Mouse (Mus musculus): ENCODE results near the gene Csnk1d. TPM values are rescaled to one million over a fixed set of nuclear protein-coding genes. Genes with fewer than 3 reads are reported as not detected.

Gene Csnk1d
- polyA plus RNA-seq, 1 experiment: 106 TPM

DNA sequence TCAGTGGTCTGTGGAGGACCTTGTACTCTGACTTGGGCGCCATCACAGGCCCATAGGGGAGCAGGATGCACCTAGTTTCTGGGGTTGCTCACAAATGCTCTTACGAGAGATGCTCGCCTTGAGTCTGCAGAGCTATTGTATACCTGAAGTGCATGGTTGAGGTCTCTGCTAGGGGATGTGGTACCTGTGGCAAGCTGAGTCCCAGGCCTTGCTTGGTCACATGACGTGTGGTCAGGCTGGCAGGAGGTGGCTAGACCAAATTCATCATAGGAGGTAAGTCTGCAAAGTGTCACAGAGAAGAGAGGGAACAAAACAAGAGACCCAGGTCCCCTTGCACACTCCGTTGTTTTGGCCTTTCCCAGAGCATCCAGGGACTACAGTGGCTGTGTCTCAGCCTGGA is 28.4 kb upstream of the Csnk1d start:
- 57% methylated on average over 5 of the region's 5 CpGs for WGBS
- DNase-seq: no peak
- Histone ChIP-seq H3K4me1 (replicated peaks; ENCODE audit: control insufficient read depth, insufficient read depth, low read length) (0 out of 2 replicates have a peak, but pooled peaks cover 2% of the 10 kb centered on the region), H3K4me3 (ENCODE audit: control insufficient read depth, insufficient read depth, low read length) (no peak overlapping the region), H3K27ac (ENCODE audit: control insufficient read depth, insufficient read depth, low read length) (no peak overlapping the region), H3K36me3 (ENCODE audit: control insufficient read depth, insufficient read depth, low read length) (no peaks in the 10 kb centered on the region), H3K27me3 (ENCODE audit: control insufficient read depth, insufficient read depth, low read length) (no peaks in the 10 kb centered on the region)
- TF ChIP-seq CTCF (IDR thresholded peaks at IDR 0.05; ENCODE audit: borderline replicate concordance, control insufficient read depth, extremely low read depth, insufficient read depth, low read length, poor library complexity) (no peak), POLR2A (IDR thresholded peaks at IDR 0.05; ENCODE audit: control insufficient read depth, extremely low read depth, insufficient read depth, low read length, poor library complexity) (no peak)

DNA sequence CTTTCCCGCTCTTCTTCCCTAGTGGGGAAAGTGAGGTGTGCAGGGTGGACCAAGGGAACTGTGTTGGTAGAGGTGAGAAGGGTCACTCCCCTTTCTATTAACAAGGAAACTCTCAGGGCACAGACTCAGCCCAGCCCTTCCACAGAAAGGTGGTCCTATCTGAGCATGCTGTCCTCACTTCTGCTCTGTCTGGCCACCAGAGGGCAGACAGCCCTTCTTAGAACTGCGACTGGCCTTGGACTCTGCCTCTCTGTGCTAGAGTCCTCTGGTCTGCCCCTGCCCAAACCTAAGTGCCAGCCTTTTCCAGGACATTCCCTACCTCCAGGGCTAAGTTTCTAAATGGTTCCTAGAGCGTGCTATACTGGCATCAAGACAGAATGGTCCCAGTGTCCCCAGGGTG is 26.6 kb upstream of the Csnk1d start:
- H3K27me3 ChIP-seq (ENCODE audit: control insufficient read depth, insufficient read depth, low read length): no peaks in the 10 kb centered on the region
- H3K4me1 ChIP-seq (replicated peaks; ENCODE audit: control insufficient read depth, insufficient read depth, low read length): 0 out of 2 replicates have a peak, but pooled peaks cover 2% of the 10 kb centered on the region
- H3K4me3 ChIP-seq (ENCODE audit: control insufficient read depth, insufficient read depth, low read length): no peak overlapping the region
- 55% methylated on average over 3 of the region's 3 CpGs for WGBS
- no peaks in the 10 kb centered on the region for H3K36me3 ChIP-seq (ENCODE audit: control insufficient read depth, insufficient read depth, low read length)
- no peak overlapping the region for H3K27ac ChIP-seq (ENCODE audit: control insufficient read depth, insufficient read depth, low read length)
- DNase-seq: peak; percentile 55
- TF ChIP-seq POLR2A (IDR thresholded peaks at IDR 0.05; ENCODE audit: control insufficient read depth, extremely low read depth, insufficient read depth, low read length, poor library complexity) (no peak), CTCF (IDR thresholded peaks at IDR 0.05; ENCODE audit: borderline replicate concordance, control insufficient read depth, extremely low read depth, insufficient read depth, low read length, poor library complexity) (peak; percentile 83; the same call in 1 of the 2 replicates)

DNA sequence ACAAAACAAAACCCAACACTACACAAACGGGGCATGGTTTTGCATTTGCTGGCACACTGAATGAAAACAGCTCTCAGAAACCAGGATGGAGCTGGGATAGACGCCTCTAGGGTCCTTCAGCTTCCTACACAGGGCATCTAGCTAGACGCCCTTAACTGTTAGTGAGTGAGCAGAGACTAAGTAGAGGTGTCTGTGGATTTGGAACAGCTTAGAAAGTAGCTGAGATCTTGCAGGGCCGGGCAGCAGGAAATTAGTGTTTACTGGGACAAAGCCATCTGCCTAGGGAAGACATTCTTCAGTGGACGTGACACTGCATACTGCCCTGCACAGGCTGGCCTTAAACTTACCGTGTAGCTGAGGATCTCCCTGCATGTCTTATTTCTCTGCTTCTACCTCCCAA is 24.3 kb upstream of the Csnk1d start:
- Histone ChIP-seq H3K4me3 (ENCODE audit: control insufficient read depth, insufficient read depth, low read length) (no peak overlapping the region), H3K4me1 (replicated peaks; ENCODE audit: control insufficient read depth, insufficient read depth, low read length) (no peaks in the 10 kb centered on the region), H3K27me3 (ENCODE audit: control insufficient read depth, insufficient read depth, low read length) (no peaks in the 10 kb centered on the region), H3K27ac (ENCODE audit: control insufficient read depth, insufficient read depth, low read length) (no peak overlapping the region), H3K36me3 (ENCODE audit: control insufficient read depth, insufficient read depth, low read length) (no peaks in the 10 kb centered on the region)
- TF ChIP-seq POLR2A (IDR thresholded peaks at IDR 0.05; ENCODE audit: control insufficient read depth, extremely low read depth, insufficient read depth, low read length, poor library complexity): no peak
- no peak for TF ChIP-seq CTCF (IDR thresholded peaks at IDR 0.05; ENCODE audit: borderline replicate concordance, control insufficient read depth, extremely low read depth, insufficient read depth, low read length, poor library complexity)
- WGBS: 83% methylated on average over 6 of the region's 6 CpGs
- DNase-seq: no peak

GRCm38 (mm10) chr11:121014896-121015300 is 23.8 kb upstream of the Csnk1d start:
- DNase-seq: no peak
- Histone ChIP-seq H3K4me1 (replicated peaks; ENCODE audit: control insufficient read depth, insufficient read depth, low read length) (no peaks in the 10 kb centered on the region), H3K36me3 (ENCODE audit: control insufficient read depth, insufficient read depth, low read length) (no peaks in the 10 kb centered on the region), H3K27ac (ENCODE audit: control insufficient read depth, insufficient read depth, low read length) (no peak overlapping the region), H3K4me3 (ENCODE audit: control insufficient read depth, insufficient read depth, low read length) (no peak overlapping the region), H3K27me3 (ENCODE audit: control insufficient read depth, insufficient read depth, low read length) (no peaks in the 10 kb centered on the region)
- 73% methylated on average over 19 of the region's 19 CpGs for WGBS
- no peak for TF ChIP-seq POLR2A (IDR thresholded peaks at IDR 0.05; ENCODE audit: control insufficient read depth, extremely low read depth, insufficient read depth, low read length, poor library complexity)
- TF ChIP-seq CTCF (IDR thresholded peaks at IDR 0.05; ENCODE audit: borderline replicate concordance, control insufficient read depth, extremely low read depth, insufficient read depth, low read length, poor library complexity): no peak

DNA sequence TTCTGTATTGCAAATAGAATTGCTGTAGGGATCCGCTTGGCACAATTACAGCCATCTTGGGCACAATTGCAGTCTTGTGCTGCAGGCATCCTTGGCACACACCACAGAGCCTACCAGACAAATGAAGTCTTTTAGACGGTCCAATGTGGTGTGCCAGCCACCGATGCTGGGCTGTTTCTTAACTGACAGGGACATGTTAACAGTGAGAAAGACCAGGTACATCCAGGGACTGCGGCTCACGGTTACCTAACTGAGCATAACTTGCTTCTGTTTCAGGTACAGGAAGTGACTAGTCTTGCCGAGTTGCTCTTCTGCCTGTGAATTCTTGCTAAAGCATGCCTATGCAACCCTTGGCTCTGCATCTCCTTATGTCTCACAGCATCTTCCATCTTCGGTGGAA is 22.5 kb upstream of the Csnk1d start:
- Histone ChIP-seq H3K4me3 (ENCODE audit: control insufficient read depth, insufficient read depth, low read length) (no peak overlapping the region), H3K4me1 (replicated peaks; ENCODE audit: control insufficient read depth, insufficient read depth, low read length) (no peaks in the 10 kb centered on the region), H3K27ac (ENCODE audit: control insufficient read depth, insufficient read depth, low read length) (no peak overlapping the region), H3K27me3 (ENCODE audit: control insufficient read depth, insufficient read depth, low read length) (no peaks in the 10 kb centered on the region), H3K36me3 (ENCODE audit: control insufficient read depth, insufficient read depth, low read length) (no peaks in the 10 kb centered on the region)
- no peak for DNase-seq
- WGBS: 81% methylated on average over 7 of the region's 7 CpGs
- TF ChIP-seq POLR2A (IDR thresholded peaks at IDR 0.05; ENCODE audit: control insufficient read depth, extremely low read depth, insufficient read depth, low read length, poor library complexity) (no peak), CTCF (IDR thresholded peaks at IDR 0.05; ENCODE audit: borderline replicate concordance, control insufficient read depth, extremely low read depth, insufficient read depth, low read length, poor library complexity) (no peak)

DNA sequence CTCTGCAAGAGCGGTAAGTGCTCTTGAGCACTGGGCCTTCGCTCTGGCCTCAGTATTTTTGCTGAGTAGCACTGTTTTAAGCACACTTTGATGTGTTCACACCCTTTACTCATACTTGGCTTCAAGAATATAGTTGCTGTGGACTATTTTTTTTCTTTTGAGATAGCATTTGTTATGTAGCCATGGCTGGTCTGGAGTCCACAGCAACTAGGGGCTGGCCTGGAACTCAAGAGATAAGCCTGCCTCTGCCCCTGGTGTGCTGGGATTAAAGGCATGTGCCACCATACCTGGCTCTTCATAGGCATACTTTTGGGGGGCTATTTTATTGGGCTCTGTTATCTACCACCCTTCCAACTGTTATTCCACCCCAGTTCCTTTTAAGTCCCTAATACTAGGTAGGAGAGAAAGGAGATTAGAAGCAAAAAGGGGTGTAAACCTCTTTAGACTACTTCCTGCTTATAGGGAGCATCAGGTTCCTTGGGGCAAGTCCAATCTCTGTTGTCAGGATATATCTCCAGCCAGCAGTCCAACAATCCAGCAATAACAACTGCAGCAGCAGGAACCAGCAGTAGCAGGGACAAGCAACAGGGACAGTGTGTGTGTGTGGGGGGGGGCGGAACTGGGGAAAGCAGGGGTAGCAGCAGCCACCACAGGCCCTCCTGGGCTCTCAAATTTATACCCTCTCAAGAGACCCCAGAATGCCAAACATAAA is 19.1 kb upstream of the Csnk1d start:
- Histone ChIP-seq H3K27me3 (ENCODE audit: control insufficient read depth, insufficient read depth, low read length) (no peaks in the 10 kb centered on the region), H3K4me1 (replicated peaks; ENCODE audit: control insufficient read depth, insufficient read depth, low read length) (no peaks in the 10 kb centered on the region), H3K4me3 (ENCODE audit: control insufficient read depth, insufficient read depth, low read length) (no peak overlapping the region), H3K36me3 (ENCODE audit: control insufficient read depth, insufficient read depth, low read length) (no peaks in the 10 kb centered on the region), H3K27ac (ENCODE audit: control insufficient read depth, insufficient read depth, low read length) (no peak overlapping the region)
- no peak for DNase-seq
- TF ChIP-seq CTCF (IDR thresholded peaks at IDR 0.05; ENCODE audit: borderline replicate concordance, control insufficient read depth, extremely low read depth, insufficient read depth, low read length, poor library complexity): no peak
- no peak for TF ChIP-seq POLR2A (IDR thresholded peaks at IDR 0.05; ENCODE audit: control insufficient read depth, extremely low read depth, insufficient read depth, low read length, poor library complexity)
- over 99% methylated on average over 3 of the region's 3 CpGs for WGBS

Data from thymus, adult 2 months (tissue).